Mouse (Mus musculus) ES-Bruce4 (cell line): Measurements from ENCODE around the gene Drd1. TPM values are rescaled to one million over a fixed set of nuclear protein-coding genes. Genes with fewer than 3 reads are reported as not detected.

Experiments used
- H3K27ac ChIP-seq: 2 replicates; pipeline ENCODE4 v1.5.1; 2012; ENCODE audit warnings: low read length, inconsistent platforms; ENCODE audit not compliant: insufficient read depth
- H3K27me3 ChIP-seq: 2 replicates; pipeline ENCODE4 v1.6.1; 2012; ENCODE audit warnings: mild to moderate bottlenecking, low read length, inconsistent platforms; ENCODE audit not compliant: control insufficient read depth, poor library complexity, insufficient read depth, severe bottlenecking
- H3K36me3 ChIP-seq: 2 replicates; pipeline ENCODE4 v1.6.1; 2012; ENCODE audit warnings: inconsistent platforms, mild to moderate bottlenecking, low read length, moderate library complexity; ENCODE audit not compliant: control insufficient read depth, poor library complexity, insufficient read depth, severe bottlenecking
- H3K4me1 ChIP-seq: one replicate; pipeline ENCODE4 v1.8.1; 2011; ENCODE audit warnings: low read length; ENCODE audit not compliant: control insufficient read depth, insufficient read depth
- H3K4me3 ChIP-seq: 2 replicates; pipeline ENCODE4 v1.5.1; 2011; ENCODE audit warnings: low read depth, mild to moderate bottlenecking, low read length
- H3K9ac ChIP-seq: 2 replicates; pipeline ENCODE4 v1.6.1; 2012; ENCODE audit warnings: low read depth, mild to moderate bottlenecking, inconsistent platforms; ENCODE audit not compliant: poor library complexity, severe bottlenecking
- H3K9me3 ChIP-seq: replicated peaks from 2 replicates; pipeline ENCODE4 v1.6.1; 2012; ENCODE audit warnings: mild to moderate bottlenecking, low read length, inconsistent platforms; ENCODE audit not compliant: control insufficient read depth, poor library complexity, insufficient read depth, severe bottlenecking
- CTCF ChIP-seq: IDR thresholded peaks from one replicate; pipeline ENCODE4 v1.8.1; 2011; ENCODE audit warnings: low read depth, low read length
- EP300 ChIP-seq: IDR thresholded peaks from 2 replicates; pipeline ENCODE4 v1.6.1; 2011; ENCODE audit warnings: low read depth, low read length; ENCODE audit not compliant: insufficient read depth
- POLR2A ChIP-seq: IDR thresholded peaks from one replicate; pipeline ENCODE4 v1.8.1; 2011; ENCODE audit warnings: low read length; ENCODE audit not compliant: insufficient read depth
- polyA plus RNA-seq: library from polyadenylated mRNA; stranded (reverse); fragments of >200 nt; gene quantifications from 2 replicates; pipeline ENCODE4 v1.2.4, GENCODE M21; 2011; ENCODE audit warnings: low read depth; ENCODE audit not compliant: missing spikeins, insufficient read depth, insufficient read length

Drd1 gene
- polyA plus RNA-seq = not detected in 2 replicates

GRCm38 (mm10) chr13:54055448-54055861, at the start of gene Drd1:
Drd1 (minus strand) TSS chr13:54055705.
- H3K27me3 ChIP-seq = peaks cover 9% of the 10 kb centered on the region
- H3K36me3 ChIP-seq = no peaks in the 10 kb centered on the region
- no peak within 1 kb of the TSS for H3K9ac ChIP-seq
- peak within 1 kb of the TSS; percentile 65 for H3K4me3 ChIP-seq
- H3K4me1 ChIP-seq = no peaks in the 10 kb centered on the region
- no peaks in the 10 kb centered on the region for H3K9me3 ChIP-seq
- TF ChIP-seq EP300 (no peak), CTCF (peak; percentile 55)
- H3K27ac ChIP-seq = no peak within 1 kb of the TSS

GRCm38 (mm10) chr13:54103866-54104265, 48.4 kb upstream of the Drd1 start:
- TF ChIP-seq EP300 = no peak
- no peak for TF ChIP-seq CTCF
- TF ChIP-seq POLR2A = no peak
- H3K9ac ChIP-seq = no peak overlapping the region
- no peaks in the 10 kb centered on the region for H3K27me3 ChIP-seq
- peaks cover 31% of the 10 kb centered on the region for H3K36me3 ChIP-seq
- no peaks in the 10 kb centered on the region for H3K4me1 ChIP-seq
- H3K4me3 ChIP-seq = no peak overlapping the region
- H3K27ac ChIP-seq = no peak overlapping the region
- no peaks in the 10 kb centered on the region for H3K9me3 ChIP-seq

- no peaks in the 10 kb centered on the region for H3K4me1 ChIP-seq
- H3K36me3 ChIP-seq = peaks cover 31% of the 10 kb centered on the region
- no peak for TF ChIP-seq EP300
- TF ChIP-seq POLR2A = no peak
- no peak for TF ChIP-seq CTCF
These were observed 47.8 kb upstream of the Drd1 start for GRCm38 (mm10) chr13:54103271-54103670.

GRCm38 (mm10) chr13:54102061-54102460, 46.6 kb upstream of the Drd1 start:
- Histone ChIP-seq H3K36me3 (peaks cover 33% of the 10 kb centered on the region), H3K4me3 (no peak overlapping the region), H3K9ac (no peak overlapping the region), H3K27me3 (no peaks in the 10 kb centered on the region), H3K4me1 (no peaks in the 10 kb centered on the region), H3K27ac (no peak overlapping the region), H3K9me3 (no peaks in the 10 kb centered on the region)
- TF ChIP-seq POLR2A = no peak
- no peak for TF ChIP-seq EP300
- no peak for TF ChIP-seq CTCF

More at GRCm38 (mm10) chr13:54103271-54103670, 47.8 kb upstream of the Drd1 start:
- Histone ChIP-seq H3K27ac (no peak overlapping the region), H3K27me3 (no peaks in the 10 kb centered on the region), H3K9me3 (no peaks in the 10 kb centered on the region), H3K9ac (no peak overlapping the region), H3K4me3 (no peak overlapping the region)

- H3K27me3 ChIP-seq = no peaks in the 10 kb centered on the region
- H3K36me3 ChIP-seq = peaks cover 26% of the 10 kb centered on the region
These were observed 45.7 kb upstream of the Drd1 start for GRCm38 (mm10) chr13:54101031-54101820.

GRCm38 (mm10) chr13:54097797-54098196, 42.3 kb upstream of the Drd1 start:
- Histone ChIP-seq H3K36me3 (peaks cover 38% of the 10 kb centered on the region), H3K4me1 (no peaks in the 10 kb centered on the region), H3K9me3 (no peaks in the 10 kb centered on the region), H3K27ac (no peak overlapping the region), H3K4me3 (no peak overlapping the region), H3K9ac (no peak overlapping the region), H3K27me3 (no peaks in the 10 kb centered on the region)
- TF ChIP-seq POLR2A (no peak), CTCF (no peak), EP300 (no peak)

More at GRCm38 (mm10) chr13:54101031-54101820, 45.7 kb upstream of the Drd1 start:
- no peaks in the 10 kb centered on the region for H3K4me1 ChIP-seq
- no peak overlapping the region for H3K4me3 ChIP-seq
- H3K9ac ChIP-seq = no peak overlapping the region
- TF ChIP-seq CTCF (no peak), POLR2A (no peak), EP300 (no peak)
- no peaks in the 10 kb centered on the region for H3K9me3 ChIP-seq
- no peak overlapping the region for H3K27ac ChIP-seq
